Mouse (Mus musculus): ENCODE measurements at regions not wholly inside any gene's neighbourhood (a gene's known extent, or its start where the extent isn't known, plus 50 kb on each side); places are given as distances from the start of the nearest gene placed in this dataset.

DNA sequence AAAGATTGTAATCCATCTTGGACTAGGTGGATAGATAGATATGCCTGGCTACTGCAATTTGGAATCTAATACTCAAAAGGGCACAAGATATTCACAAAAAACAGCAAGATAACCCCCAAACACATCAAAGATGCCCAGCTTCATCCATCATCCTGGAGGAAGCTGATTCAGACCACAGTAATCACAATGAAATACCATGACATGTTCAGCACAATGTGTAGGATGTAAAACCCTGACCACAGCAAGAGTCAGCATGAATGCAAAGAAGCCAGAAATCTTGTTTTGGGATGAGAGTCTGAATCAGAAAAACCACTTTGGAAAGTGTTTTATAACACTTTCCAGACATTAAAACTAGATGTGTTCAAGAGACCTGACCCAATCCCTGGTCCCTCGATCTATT is 2180.5 kb upstream of the Gm7489 start:
- no peak for TF ChIP-seq EP300 (IDR thresholded peaks at IDR 0.05; ENCODE audit: insufficient read depth, low read depth, low read length)
- no peak for TF ChIP-seq POLR2A (IDR thresholded peaks at IDR 0.05; ENCODE audit: insufficient read depth, low read length)
- TF ChIP-seq CTCF (IDR thresholded peaks at IDR 0.05; ENCODE audit: low read depth, low read length) = no peak

Data from ES-Bruce4 (cell line).